Mouse (Mus musculus) stomach, postnatal 0 days (tissue): Measurements from ENCODE around the gene Cd59b.
"Not testable (repeated sequence)": the region's sequence is repeated elsewhere in the genome, so short reads cannot be mapped to it uniquely, and the experiment has no call there.

Experiments used
- CTCF ChIP-seq: IDR thresholded peaks from 2 replicates; pipeline ENCODE4 v1.5.1; 2016; ENCODE audit warnings: antibody characterized with exemption, low read depth, mild to moderate bottlenecking, moderate library complexity
- EP300 ChIP-seq: optimal IDR thresholded peaks from 2 replicates; pipeline ENCODE3; 2016; ENCODE audit warnings: antibody characterized with exemption

DNA sequence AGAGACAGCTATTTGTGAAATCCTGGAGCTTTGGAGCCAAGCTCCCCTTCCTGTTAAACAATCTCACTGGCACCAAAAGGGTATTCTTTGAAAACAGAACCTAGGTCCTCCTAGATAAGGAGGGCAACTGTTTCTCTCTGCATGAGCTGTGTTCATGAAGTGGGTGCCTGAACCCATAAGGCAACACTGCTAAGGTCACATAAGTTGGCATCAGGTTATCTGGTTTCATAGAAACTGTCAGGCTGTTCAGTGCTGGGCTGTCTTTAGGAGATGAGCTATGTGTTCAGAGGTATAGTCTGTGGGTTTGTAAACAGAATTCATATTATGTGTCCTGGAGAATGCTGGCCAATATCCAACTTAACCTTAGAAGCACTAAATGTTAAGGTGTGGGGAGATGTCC, 47.5 kb downstream of the Cd59b start:
- TF ChIP-seq CTCF, EP300: not testable (repeated sequence)
